Mouse (Mus musculus) adrenal gland, postnatal 25 days (tissue): Measurements from ENCODE around the gene Farp1. TPM values are rescaled to one million over a fixed set of nuclear protein-coding genes. Genes with fewer than 3 reads are reported as not detected.
A peak's percentile ranks its signal among the peaks of the same experiment; 100 is the strongest.
"Not testable (repeated sequence)": the region's sequence is repeated elsewhere in the genome, so short reads cannot be mapped to it uniquely, and the experiment has no call there.

Experiments used
- DNase-seq: peaks from one replicate; pipeline ENCODE4 v3.0.0; 2021; ENCODE audit warnings: mixed read lengths
- long read RNA-seq: library from polyadenylated mRNA; stranded (forward); transcript quantifications from one replicate; pipeline ENCODE4 v2.0.0, GENCODE M21; 2021
- total RNA-seq: library from RNA; stranded (reverse); gene quantifications from 2 replicates; pipeline ENCODE4 v1.2.3, GENCODE M21; 2021

Farp1 gene
- total RNA-seq = 23.8 and 25.8 TPM in 2 replicates
- long read RNA-seq, full-length matches to known transcripts = 2 of 7 reads
- long read RNA-seq, partial matches to known transcripts = 2 of 7 reads
- long read RNA-seq, other reads (novel, unspliced or antisense) = 3 of 7 reads

GRCm38 (mm10) chr14:121034973-121035662, at the start of gene Farp1:
TSS of gene Farp1 (plus strand) at chr14:121035200.
- peak; percentile 83 for DNase-seq

GRCm38 (mm10) chr14:120989126-120989525, 45.9 kb upstream of the Farp1 start:
- DNase-seq = no peak

- no peak for DNase-seq
Observed at GRCm38 (mm10) chr14:120997686-120998085, 37.3 kb upstream of the Farp1 start.

DNA sequence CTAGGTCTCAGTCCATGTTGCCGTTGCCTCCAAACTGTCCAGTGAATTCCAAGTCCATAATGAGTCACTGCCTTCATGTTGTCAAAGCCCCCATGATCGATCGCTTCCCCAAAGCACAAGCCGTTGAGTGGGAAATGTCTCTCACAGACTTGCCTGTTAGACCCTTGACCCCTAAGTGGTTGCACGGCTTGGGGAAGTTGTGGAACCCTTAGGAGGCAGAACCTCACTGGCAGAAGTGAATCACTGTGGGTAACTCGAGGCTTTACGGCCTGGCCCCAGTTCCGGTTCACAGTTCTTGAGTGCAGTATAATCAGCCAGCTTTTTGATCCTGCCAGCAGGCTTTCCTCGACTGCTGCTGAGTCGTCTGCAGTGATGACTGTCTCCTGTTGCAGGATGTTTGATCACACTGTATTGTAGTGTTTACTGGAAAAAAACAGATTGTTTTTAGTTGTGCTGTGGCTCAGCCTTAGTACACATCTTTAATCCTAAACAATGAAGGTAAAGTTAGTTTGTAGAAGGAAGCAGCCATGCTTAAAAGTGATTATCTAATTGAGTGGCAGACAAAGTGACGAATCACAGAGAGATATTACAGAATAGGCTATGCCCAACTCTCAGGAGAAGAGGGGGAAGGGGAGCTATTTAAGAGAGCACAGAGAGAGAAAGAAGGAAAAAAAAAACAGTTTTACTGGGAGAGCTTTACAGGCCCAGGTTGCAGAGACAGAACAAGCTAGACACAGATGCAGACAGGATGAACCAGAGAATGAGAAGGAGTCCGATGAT, 34.2 kb upstream of the Farp1 start:
- DNase-seq = no peak

DNA sequence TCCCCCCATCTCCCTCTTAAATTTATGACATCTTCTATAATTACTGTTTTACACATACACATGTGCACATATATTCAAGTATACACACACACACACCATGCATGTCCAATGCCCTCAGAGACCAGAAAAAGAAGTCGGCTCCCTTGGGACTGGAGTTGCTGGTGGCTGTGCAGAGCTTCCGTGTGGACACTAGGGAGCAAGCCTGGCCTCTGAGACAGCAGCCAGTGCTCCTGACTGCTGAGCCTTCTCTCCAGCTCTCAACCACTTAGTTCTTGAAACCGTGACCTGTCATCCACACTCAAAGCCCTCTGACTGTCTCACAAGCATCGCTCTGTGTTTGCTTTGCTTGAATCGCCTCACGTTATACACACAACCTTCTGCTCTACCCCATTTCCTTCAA, 29.4 kb upstream of the Farp1 start:
- DNase-seq = no peak

- DNase-seq = no peak
Observed at GRCm38 (mm10) chr14:121006021-121006420, 29.0 kb upstream of the Farp1 start.

GRCm38 (mm10) chr14:121015114-121015690, 19.8 kb upstream of the Farp1 start:
- DNase-seq = no peak

DNA sequence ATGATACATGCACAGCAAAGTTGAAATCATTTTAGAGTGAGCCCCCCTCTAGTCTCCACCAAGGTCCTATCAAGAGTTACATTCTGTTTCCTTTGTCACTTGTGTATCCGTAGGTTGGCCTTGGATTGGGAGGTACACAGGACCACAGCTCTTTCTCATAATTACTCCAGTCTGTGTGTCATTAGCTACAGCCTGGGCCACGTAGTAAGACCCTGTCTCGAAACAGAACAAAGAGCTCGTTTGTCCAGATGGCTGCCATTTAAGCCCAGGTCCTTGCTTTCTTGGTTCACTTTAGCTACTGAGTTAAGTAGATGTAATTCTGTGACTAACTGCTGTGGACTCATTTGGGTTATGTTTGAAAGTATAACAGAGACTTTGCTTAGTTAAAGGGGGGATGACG, 12.6 kb upstream of the Farp1 start:
- DNase-seq = no peak

DNA sequence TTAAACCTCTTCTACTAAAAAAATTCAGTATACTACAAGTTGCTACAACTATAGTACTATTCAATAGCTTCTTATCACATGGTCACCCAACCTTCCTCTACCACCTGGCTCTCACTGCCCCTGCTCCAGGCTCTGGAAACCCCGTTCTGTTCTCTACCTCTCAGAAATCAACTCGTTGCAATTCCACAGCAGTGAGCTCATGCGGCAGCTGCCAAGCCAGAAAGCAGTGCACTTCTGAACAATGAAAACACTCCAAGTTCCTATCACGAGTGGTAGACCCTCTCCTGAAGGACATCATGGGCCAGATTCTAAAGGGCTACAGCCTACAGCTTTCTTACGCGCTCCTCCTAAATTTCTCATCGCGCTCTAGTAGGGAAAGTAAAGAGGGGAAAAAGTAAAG, 9.6 kb upstream of the Farp1 start:
- DNase-seq = no peak

GRCm38 (mm10) chr14:121031396-121031795, 3.6 kb upstream of the Farp1 start:
- peak; percentile 27 for DNase-seq

- no peak for DNase-seq
Observed at GRCm38 (mm10) chr14:121034525-121034924, 475 bp upstream of the Farp1 start.

GRCm38 (mm10) chr14:121035663-121036473, 868 bp downstream of the Farp1 start:
- peak; percentile 69 for DNase-seq

DNA sequence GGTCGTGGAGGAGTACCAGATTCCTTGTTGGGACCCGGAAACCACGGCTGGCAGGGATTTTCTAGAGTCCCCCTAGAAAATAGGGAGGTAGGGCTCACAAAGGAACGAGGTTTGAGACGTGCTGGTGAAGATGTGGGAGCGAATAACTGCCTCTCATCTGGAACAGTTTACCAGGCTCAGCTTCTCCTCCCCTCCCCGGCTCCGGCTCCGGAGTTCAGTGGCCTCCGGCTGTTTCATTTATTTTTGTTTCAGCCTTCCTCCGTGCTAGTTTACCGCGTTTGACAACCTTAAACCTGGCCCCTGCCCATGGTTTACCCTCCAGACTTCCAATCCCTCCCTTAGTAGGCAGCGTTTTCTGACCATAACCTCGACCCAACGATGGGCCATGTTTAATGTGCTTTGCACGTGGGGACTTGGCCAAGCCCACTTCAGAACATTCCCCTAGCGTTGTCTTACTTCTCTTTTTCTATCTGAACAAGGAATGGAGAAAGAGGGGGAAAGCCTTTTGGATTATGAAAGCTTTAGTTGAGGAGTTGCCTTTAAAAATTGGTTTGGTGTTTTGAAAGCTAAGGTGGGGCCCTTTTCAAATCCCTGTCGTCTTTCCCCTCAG, 1.7 kb downstream of the Farp1 start:
- DNase-seq = peak; percentile 22

DNA sequence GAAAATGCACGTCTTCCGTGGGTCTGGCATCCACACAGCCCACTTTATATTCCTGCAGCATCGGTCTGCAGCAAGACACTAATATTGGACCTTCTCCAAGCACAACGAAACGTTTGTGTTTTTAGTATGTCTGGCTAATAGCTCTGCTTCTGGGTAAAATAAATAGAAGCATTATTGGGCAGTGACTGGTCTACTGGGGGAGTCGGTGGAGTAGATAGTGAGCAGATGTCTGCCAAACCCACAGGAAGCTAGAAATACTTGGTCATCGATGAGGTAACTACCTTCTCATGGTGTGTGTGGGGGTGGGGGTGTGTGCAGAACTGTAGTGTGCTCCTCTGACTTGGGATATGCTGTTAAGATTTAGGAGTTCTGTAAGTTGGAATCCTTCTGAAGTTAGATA, 2.3 kb downstream of the Farp1 start:
- no peak for DNase-seq

- no peak for DNase-seq
Observed at GRCm38 (mm10) chr14:121038676-121039075, 3.7 kb downstream of the Farp1 start.

DNA sequence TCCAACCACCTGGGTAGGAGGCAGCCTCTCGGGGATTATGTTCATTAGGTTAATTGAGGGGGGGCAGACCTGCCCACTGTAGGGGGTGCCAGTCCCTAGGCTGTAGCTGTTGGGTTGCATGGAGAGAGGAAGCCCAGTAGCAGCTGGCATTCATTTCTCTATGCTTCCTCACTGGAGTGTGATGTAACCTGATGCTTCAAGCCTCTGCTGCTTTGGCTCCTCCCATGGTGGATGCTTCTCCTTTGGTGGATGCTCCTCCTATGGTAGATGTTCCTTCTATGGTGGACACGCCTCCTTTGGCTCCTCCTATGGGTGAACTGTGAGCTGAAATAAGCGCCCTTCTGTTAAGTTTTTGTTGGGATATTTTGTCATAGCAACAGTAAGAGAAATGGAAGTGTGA, 9.1 kb downstream of the Farp1 start:
- no peak for DNase-seq

DNA sequence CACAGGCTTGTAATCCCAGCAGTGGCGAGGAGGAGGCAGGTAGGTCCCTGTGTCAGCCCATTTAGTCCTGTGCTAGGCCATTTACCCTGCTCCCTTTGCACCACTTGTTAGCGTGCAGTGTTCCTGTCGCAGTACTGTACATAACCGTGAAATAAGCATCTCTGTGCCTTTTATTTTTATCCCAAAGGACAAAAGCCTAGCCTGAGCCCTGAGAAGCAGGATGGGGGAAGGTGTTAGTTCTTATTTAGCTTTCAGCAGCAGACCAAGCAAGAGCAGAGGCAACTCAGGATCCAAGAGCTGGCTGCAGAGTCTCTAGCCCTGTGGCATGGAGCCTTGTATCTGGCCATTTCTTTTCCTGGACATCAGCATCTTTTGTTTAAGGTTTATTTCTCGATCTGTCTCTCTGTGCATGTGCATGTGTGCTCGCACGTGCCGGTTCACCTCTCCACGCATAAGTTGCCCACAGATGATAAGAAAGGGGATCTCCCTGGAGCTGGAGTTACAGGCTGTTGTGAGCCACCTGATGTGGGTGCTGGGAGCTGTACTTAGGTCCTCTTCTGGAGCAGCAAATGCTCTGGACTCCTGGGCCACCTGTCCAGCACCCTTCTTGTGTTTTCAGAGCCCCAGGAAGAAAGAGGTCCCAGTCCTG, 11.4 kb downstream of the Farp1 start:
- DNase-seq = no peak

DNA sequence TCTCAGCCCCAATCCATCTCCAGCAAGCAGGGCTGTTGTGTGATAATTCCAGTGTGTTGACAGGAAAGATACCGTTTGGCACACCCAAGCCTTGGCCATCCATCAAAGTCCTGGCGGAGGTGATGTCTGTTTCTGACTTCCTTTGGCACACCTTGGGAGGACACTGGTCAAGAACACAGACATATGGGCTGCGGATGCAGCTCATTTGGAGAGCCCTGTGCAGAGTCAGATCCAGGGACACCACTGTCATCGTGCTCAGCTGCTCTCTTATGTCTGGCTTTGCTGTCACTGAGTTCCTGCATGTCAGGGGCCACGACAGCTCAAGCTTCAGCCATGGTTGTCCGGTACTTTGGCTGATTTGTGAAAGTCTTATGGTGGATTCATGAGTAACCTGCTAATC, 12.8 kb downstream of the Farp1 start:
- no peak for DNase-seq

GRCm38 (mm10) chr14:121051002-121051401, 16.0 kb downstream of the Farp1 start:
- not testable (repeated sequence) for DNase-seq

GRCm38 (mm10) chr14:121053020-121053518, 18.1 kb downstream of the Farp1 start:
- no peak for DNase-seq

DNA sequence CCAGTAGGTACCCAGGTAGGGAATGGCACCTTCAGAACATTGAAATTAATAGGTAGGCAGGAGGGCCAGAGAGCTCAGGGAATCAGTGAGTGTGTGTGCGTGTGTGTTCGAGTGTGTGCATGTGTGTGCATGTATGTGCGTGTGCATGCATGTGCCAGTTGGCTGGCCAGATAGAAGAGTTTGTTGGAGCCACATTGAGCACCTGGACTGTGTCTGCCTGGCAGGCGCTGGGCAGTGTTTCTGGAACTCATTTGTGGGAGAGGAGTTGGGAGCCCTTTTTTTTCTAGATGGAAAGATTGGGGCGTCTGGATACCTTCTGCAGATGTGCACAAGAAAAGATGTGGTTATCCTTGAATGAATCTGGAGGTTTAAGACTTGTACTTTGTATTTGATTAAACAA, 19.1 kb downstream of the Farp1 start:
- DNase-seq = no peak
